Mouse (Mus musculus) gastrocnemius, adult 2 months (tissue): ENCODE measurements around the gene Pigq. TPM values are rescaled to one million over a fixed set of nuclear protein-coding genes. Genes with fewer than 3 reads are reported as not detected.

ENCODE experiments used
- DNase-seq: peaks from one replicate; pipeline ENCODE4 v3.0.0; 2022
- H3K27ac ChIP-seq: fragments of 200-600 bp; 2 replicates; pipeline ENCODE4 v1.8.1; 2022; ENCODE audit warnings: mild to moderate bottlenecking
- H3K4me3 ChIP-seq: fragments of 200-600 bp; 2 replicates; pipeline ENCODE4 v1.8.1; 2022; ENCODE audit warnings: mild to moderate bottlenecking, moderate library complexity
- CTCF ChIP-seq: fragments of 200-600 bp; IDR thresholded peaks from 2 replicates; pipeline ENCODE4 v1.8.1; 2022; ENCODE audit warnings: antibody characterized with exemption, mild to moderate bottlenecking, moderate library complexity
- intact Hi-C: fragments of 180-260 bp; cut with DNase I; formaldehyde crosslinking; loops from one replicate; pipeline ENCODE4 v1.15.1; 2025
- total RNA-seq, 2 experiments: library from RNA; stranded (reverse); gene quantifications; 2 replicates each; pipeline ENCODE4 v1.2.3; 2021

Pigq gene
- total RNA-seq, 2 experiments from 2014 or later: 21.0 to 28.6 TPM

- TF ChIP-seq CTCF: no peak
- H3K27ac ChIP-seq: peak overlapping the region; percentile 94
- peak overlapping the region; percentile 76; the same call in 1 of the 2 replicates for H3K4me3 ChIP-seq
- intact Hi-C loops: no loop called here
- DNase-seq: no peak
Measured at GRCm38 (mm10) chr17:25942597-25943151, 2.1 kb downstream of the Pigq start.

DNA sequence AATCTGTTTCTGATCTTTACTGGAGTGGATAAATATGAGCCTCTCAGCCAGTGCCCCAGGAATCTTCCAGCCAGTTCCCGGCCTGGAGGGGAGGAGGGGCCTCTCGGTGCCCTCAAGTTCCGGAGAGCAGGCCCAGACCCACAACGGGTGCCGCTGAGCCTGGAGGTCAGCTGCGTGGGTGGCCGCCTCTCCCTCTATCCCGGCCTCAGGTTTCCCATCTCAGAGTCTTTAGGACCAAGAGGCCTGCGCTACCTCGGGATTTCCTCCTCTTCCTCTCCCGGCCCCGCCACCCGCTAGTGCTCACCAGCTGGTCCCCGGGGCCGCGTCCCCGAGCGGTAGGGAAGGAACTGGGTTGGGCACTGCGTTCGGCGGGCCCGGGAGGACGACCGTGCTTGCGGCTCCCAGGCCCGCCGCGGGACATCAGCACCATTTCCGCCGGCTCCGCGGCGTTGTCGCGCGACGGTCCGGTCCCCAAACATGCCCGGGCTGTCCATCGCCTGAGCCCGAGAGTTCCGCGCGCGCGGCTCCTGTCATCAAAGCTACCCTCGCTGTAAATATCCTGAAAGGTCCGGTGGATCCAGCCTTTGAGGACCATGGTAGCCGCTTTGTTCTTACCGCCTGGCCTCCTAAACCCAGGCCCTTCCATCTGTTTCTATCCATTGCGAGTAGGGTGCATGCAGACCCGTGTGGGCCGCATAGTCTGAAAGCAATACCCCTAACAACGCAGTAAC lies 3.1 kb downstream of the Pigq start:
- DNase-seq: peak; percentile 89
- TF ChIP-seq CTCF: no peak
- H3K4me3 ChIP-seq: peak overlapping the region; percentile 76
- H3K27ac ChIP-seq: peak overlapping the region; percentile 94
- intact Hi-C loops: loop anchor here (2.0 kb wide), 1 partner anchor 43 kb away; the partner anchor contains the start of gene Capn15

- TF ChIP-seq CTCF: no peak
- Histone ChIP-seq H3K4me3 (no peak overlapping the region), H3K27ac (no peak overlapping the region)
- DNase-seq: no peak
- intact Hi-C loops: no loop called here
Measured at GRCm38 (mm10) chr17:25934526-25934925, 10.2 kb downstream of the Pigq start.

DNA sequence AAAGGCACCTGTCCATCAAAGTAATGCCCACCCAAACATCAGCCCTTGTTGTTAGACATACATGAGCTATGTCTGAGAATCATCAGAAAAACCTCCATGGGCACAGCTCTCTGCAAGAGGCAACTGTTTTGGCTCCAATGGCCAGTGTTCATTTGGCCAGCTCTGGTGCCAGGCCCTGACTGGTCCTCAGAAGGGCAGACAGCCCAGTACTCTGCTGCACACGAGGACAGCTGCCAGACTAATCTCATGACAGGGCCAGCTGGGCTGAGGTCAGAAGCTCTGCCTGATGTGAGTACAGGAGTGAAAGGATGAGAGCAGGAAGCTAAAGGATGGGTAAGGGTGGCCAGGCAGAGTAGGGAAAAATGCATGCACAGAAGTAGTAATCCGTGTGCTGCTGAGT lies 19.4 kb downstream of the Pigq start:
- Histone ChIP-seq H3K4me3 (no peak overlapping the region), H3K27ac (peak overlapping the region; percentile 50)
- DNase-seq: peak; percentile 89
- intact Hi-C loops: no loop called here
- TF ChIP-seq CTCF: no peak

GRCm38 (mm10) chr17:25922120-25922519 lies 22.6 kb downstream of the Pigq start:
- H3K27ac ChIP-seq: no peak overlapping the region
- intact Hi-C loops: no loop called here
- TF ChIP-seq CTCF: no peak
- no peak for DNase-seq
- no peak overlapping the region for H3K4me3 ChIP-seq

DNA sequence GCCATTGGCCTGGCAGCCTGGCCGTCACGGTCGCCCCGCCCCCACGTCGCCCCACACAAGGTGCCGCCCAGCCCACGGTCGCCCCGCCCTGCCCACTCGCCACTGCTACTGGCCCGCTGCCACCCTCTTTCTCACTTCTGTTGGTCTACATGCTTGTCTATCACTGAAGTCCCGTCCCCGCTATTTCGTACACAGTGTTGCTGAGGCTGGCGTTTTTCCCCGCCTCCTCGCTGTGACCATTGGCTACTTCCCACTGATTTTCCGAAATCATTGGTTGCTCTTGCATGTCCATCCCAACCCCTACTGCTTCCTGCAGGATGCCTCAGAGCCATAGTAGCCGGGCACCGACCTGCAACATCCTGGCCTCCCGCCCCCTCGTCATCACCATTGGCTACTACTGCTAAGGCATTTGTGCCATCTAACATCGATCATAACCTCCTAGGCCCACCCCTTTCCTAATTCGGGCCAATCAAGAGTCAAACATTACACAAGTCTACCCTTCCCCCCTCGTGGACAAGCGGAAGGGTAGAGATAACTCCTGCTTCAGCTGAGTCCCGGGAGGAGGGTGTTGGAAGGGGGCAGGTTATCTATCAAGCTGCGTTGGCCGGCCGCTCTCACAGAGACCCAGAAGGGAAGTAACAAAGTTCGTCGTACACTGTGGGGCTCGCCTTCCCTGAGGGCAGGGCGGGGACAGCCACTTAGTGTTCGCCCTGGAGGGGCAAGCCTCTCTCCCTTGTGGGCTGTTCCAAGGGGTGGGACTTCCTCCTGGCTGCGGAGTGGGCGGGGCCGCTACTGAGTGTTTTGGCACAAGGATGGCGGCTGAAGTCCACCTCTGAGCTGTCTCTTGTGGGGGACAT lies 24.7 kb downstream of the Pigq start:
- intact Hi-C loops: loop anchor here (2.0 to 5.0 kb wide), 3 partner anchors 25 to 61 kb away; partner anchors contain the start of gene Mettl26
- no peak for TF ChIP-seq CTCF
- DNase-seq: peak; percentile 100
- peak overlapping the region; percentile 96 for H3K27ac ChIP-seq
- peak overlapping the region; percentile 95 for H3K4me3 ChIP-seq

DNA sequence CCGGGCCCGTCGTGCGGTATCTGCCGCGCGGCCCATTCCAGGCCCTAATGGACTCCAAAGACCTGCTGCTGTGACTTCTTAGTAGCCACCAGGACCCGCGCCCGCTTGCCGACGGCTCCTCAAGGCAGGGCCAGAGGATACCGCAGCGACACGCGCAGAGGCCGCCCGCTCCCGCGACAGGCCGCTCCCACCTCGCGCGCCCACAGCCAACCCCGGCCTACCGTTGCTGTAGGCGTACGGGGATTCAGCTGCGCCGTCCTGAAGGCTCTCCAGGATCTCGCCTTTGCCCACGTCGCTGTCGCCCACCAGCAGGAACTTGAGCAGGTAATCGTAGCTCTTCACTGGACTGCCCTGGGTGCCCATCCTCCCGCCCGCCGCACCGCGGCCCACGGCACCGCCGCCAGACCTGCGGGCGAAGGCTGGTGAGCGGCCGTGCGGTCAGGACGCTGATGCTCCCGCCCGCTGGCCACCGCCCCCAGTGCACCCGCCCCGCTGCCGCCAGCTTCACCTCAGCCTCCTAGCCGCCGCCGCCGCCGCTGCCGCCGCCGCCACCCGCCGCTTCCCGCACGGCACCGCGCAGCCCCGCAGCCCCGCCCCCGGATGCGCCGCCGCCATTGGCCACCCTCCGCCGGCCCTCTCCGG lies 25.5 kb downstream of the Pigq start, which contains the start of gene Rab40c:
Gene Rab40c (minus strand): TSS at position 584 of the 642 bp plus-strand sequence.
- H3K27ac ChIP-seq: peak within 1 kb of the TSS; percentile 96
- intact Hi-C loops: loop anchor here (2.0 to 5.0 kb wide), 2 partner anchors 42 to 62 kb away; partner anchors contain the start of gene Mettl26
- H3K4me3 ChIP-seq: peak within 1 kb of the TSS; percentile 95
- DNase-seq: peak; percentile 65
- TF ChIP-seq CTCF: no peak

- TF ChIP-seq CTCF: no peak
- intact Hi-C loops: loop anchor here (2.0 to 5.0 kb wide), 2 partner anchors 41 to 63 kb away; partner anchors contain the start of gene Mettl26
Measured at GRCm38 (mm10) chr17:25918037-25918750, 26.5 kb downstream of the Pigq start.

GRCm38 (mm10) chr17:25916931-25917647 lies 27.6 kb downstream of the Pigq start:
- intact Hi-C loops: loop anchor here (5.0 kb wide), 1 partner anchor 40 kb away; the partner anchor contains the start of gene Mettl26
- no peak for DNase-seq

More at GRCm38 (mm10) chr17:25918037-25918750, 26.5 kb downstream of the Pigq start:
- Histone ChIP-seq H3K4me3 (peak overlapping the region; percentile 95), H3K27ac (peak overlapping the region; percentile 93)
- DNase-seq: no peak

DNA sequence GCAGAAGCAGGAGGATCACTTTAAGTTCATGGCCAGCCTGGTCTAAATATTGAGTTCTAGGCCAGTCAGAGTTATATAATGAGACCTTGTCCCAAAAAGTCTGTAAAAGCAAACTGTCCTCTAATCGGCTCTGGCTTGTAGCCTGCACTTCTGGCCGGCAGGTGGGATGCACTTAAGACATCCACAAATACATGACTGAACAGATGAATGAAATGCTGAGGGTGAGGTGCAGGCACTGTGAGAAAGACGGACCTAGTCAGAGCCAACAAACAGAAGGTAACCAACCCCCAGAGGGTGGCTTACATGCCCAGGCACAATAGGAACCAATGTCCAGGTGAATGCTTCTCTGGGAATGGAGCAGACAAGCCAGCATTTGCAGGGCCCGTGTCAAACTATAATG lies 30.4 kb downstream of the Pigq start:
- peak overlapping the region; percentile 47 for H3K4me3 ChIP-seq
- intact Hi-C loops: no loop called here
- no peak for DNase-seq
- TF ChIP-seq CTCF: no peak
- peak overlapping the region; percentile 80 for H3K27ac ChIP-seq

More at GRCm38 (mm10) chr17:25916931-25917647, 27.6 kb downstream of the Pigq start:
- Histone ChIP-seq H3K4me3 (no peak overlapping the region), H3K27ac (no peak overlapping the region)
- TF ChIP-seq CTCF: no peak

DNA sequence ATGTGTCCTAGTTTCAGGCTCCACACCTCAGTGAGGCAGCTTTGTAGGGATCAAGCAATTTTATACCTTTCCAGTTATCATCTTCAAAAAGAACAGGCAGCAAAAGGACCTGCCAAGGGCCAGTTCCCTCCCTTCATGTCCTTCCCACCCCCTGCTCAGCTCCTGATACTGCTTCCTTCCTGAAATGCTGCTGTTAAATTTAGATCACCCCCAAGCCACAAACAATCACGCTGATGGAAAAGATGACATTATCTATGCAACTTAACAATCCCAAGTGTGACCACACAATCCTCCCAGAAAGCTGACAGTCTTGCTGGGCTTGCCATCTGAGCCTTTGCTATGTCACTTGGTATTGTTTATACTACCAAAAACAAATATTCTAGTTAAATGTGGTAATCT lies 30.9 kb downstream of the Pigq start:
- H3K27ac ChIP-seq: peak overlapping the region; percentile 80
- H3K4me3 ChIP-seq: peak overlapping the region; percentile 47
- DNase-seq: no peak
- intact Hi-C loops: no loop called here
- TF ChIP-seq CTCF: no peak
